Mouse (Mus musculus) liver, embryonic 14.5 days (tissue): ENCODE measurements at regions not wholly inside any gene's neighbourhood (a gene's known extent, or its start where the extent isn't known, plus 50 kb on each side); places are given as distances from the start of the nearest gene placed in this dataset.

Source experiments
- CTCF ChIP-seq: IDR thresholded peaks from 2 replicates; pipeline ENCODE4 v1.5.1; 2016; ENCODE audit warnings: antibody characterized with exemption, low read depth, control low read depth
- EP300 ChIP-seq: IDR thresholded peaks from 2 replicates; pipeline ENCODE4 v1.6.1; 2016; ENCODE audit warnings: antibody characterized with exemption, low read depth

DNA sequence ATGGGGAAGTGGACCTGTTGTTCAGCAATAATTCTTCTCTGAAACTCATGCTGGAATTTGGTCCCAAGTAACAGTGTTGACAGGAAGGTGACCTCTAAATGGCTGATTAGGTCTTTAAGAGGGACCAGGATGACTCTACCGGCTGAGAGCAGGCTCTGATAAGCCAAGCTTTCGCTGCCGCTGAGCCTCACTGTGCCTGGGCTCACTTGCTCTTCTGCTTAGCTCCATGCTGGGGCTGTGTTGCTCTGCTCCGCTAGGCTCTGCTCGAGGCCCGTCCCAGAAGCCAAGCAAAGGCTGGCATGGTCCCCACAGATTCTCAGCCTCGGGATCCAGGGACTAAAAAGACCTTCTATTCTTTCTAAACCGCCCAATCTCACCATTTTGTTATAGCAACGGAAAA, 54.0 kb upstream of the Msx2 start:
- TF ChIP-seq CTCF = no peak
- TF ChIP-seq EP300 = no peak
